Mouse (Mus musculus): ENCODE results near the gene Serpina3k. TPM values are rescaled to one million over a fixed set of nuclear protein-coding genes. Genes with fewer than 3 reads are reported as not detected.
"Not testable (repeated sequence)": the region's sequence is repeated elsewhere in the genome, so short reads cannot be mapped to it uniquely, and the experiment has no call there.

Gene Serpina3k
- polyA plus RNA-seq, 1 experiment from 2014 or later, result not detected

DNA sequence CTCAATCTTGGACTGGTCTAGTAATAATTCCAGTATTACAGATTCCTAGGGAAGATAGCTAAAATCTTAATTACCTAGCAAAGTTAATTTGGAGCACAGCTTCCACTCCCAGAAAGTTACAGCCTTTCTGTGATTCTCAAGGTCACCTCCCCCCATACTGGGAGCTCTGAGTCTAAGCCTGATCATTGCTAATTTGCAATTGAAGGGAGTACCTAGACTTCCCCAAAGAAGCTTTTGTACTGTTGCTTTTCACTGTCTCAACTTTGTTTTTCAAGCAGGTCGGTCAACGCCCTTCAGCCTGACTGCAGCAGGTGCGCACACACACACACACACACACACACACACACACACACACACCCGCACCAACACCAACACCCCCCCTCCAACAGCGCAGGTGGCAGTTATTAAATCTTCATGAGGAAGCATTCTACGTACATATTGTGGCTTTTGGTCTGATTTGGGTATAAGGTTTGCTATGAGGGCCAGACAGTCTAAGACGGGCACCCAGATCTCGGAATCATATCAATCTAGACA, 42.9 kb downstream of the Serpina3k start:
- not testable (repeated sequence) for H3K36me3 ChIP-seq (ENCODE audit: insufficient read depth, low read length); H3K9ac ChIP-seq (replicated peaks; ENCODE audit: low read length); H3K4me2 ChIP-seq (replicated peaks; ENCODE audit: low read depth, low read length); H3K27ac ChIP-seq (ENCODE audit: low read length); ATAC-seq (ENCODE audit: low FRiP score, low TSS enrichment); H3K4me1 ChIP-seq (ENCODE audit: insufficient read depth, low read length); H3K9me3 ChIP-seq (ENCODE audit: low read length); H3K4me3 ChIP-seq (ENCODE audit: low read length); H3K27me3 ChIP-seq (ENCODE audit: insufficient read depth, low read length)
- 93% methylated on average over 8 of the region's 8 CpGs for WGBS

GRCm38 (mm10) chr12:104385987-104386386, 47.7 kb downstream of the Serpina3k start:
- not testable (repeated sequence) for ATAC-seq (ENCODE audit: low FRiP score, low TSS enrichment); H3K4me1 ChIP-seq (ENCODE audit: insufficient read depth, low read length); H3K27me3 ChIP-seq (ENCODE audit: insufficient read depth, low read length); H3K36me3 ChIP-seq (ENCODE audit: insufficient read depth, low read length); H3K9ac ChIP-seq (replicated peaks; ENCODE audit: low read length); H3K27ac ChIP-seq (ENCODE audit: low read length); H3K4me2 ChIP-seq (replicated peaks; ENCODE audit: low read depth, low read length); H3K4me3 ChIP-seq (ENCODE audit: low read length); H3K9me3 ChIP-seq (ENCODE audit: low read length)

- not testable (repeated sequence) for H3K4me2 ChIP-seq (replicated peaks; ENCODE audit: low read depth, low read length); H3K9ac ChIP-seq (replicated peaks; ENCODE audit: low read length); H3K4me3 ChIP-seq (ENCODE audit: low read length); H3K4me1 ChIP-seq (ENCODE audit: insufficient read depth, low read length); H3K27me3 ChIP-seq (ENCODE audit: insufficient read depth, low read length); H3K36me3 ChIP-seq (ENCODE audit: insufficient read depth, low read length); H3K27ac ChIP-seq (ENCODE audit: low read length); H3K9me3 ChIP-seq (ENCODE audit: low read length); ATAC-seq (ENCODE audit: low FRiP score, low TSS enrichment)
- 65% methylated on average over 2 of the region's 2 CpGs for WGBS
Measured at GRCm38 (mm10) chr12:104386878-104387277, 48.6 kb downstream of the Serpina3k start.

GRCm38 (mm10) chr12:104388477-104388876, 50.2 kb downstream of the Serpina3k start:
- Histone ChIP-seq H3K27me3 (ENCODE audit: insufficient read depth, low read length) (no peaks in the 10 kb centered on the region), H3K9me3 (ENCODE audit: low read length) (no peaks in the 10 kb centered on the region), H3K36me3 (ENCODE audit: insufficient read depth, low read length) (no peaks in the 10 kb centered on the region), H3K4me1 (ENCODE audit: insufficient read depth, low read length) (no peaks in the 10 kb centered on the region), H3K4me3 (ENCODE audit: low read length) (no peak overlapping the region), H3K27ac (ENCODE audit: low read length) (no peak overlapping the region), H3K9ac (replicated peaks; ENCODE audit: low read length) (no peak overlapping the region), H3K4me2 (replicated peaks; ENCODE audit: low read depth, low read length) (no peak overlapping the region)
- ATAC-seq (ENCODE audit: low FRiP score, low TSS enrichment), result no peak

GRCm38 (mm10) chr12:104391057-104391456, 52.8 kb downstream of the Serpina3k start:
- H3K4me2 ChIP-seq (replicated peaks; ENCODE audit: low read depth, low read length); H3K4me3 ChIP-seq (ENCODE audit: low read length); H3K4me1 ChIP-seq (ENCODE audit: insufficient read depth, low read length); H3K9ac ChIP-seq (replicated peaks; ENCODE audit: low read length); H3K9me3 ChIP-seq (ENCODE audit: low read length); H3K36me3 ChIP-seq (ENCODE audit: insufficient read depth, low read length); ATAC-seq (ENCODE audit: low FRiP score, low TSS enrichment); H3K27ac ChIP-seq (ENCODE audit: low read length); H3K27me3 ChIP-seq (ENCODE audit: insufficient read depth, low read length): not testable (repeated sequence)
- 64% methylated on average over 2 of the region's 2 CpGs for WGBS

Other genes with a start within 250 kb of the Serpina3k start
- 0.07 TPM in 1 of 2 replicates, not detected in the other for gene Serpina5, start 237.4 kb upstream of the Serpina3k start, polyA plus RNA-seq (2015; fragmentation: Nextera tagmentation; extraction: Ambion mirVana)
- not detected in 2 replicates for gene Serpina3a, start 225.8 kb upstream of the Serpina3k start, polyA plus RNA-seq (2015; fragmentation: Nextera tagmentation; extraction: Ambion mirVana)
- not detected in 2 replicates for gene Serpina3b, start 210.5 kb upstream of the Serpina3k start, polyA plus RNA-seq (2015; fragmentation: Nextera tagmentation; extraction: Ambion mirVana)
- gene Serpina3c, start 184.6 kb upstream of the Serpina3k start, polyA plus RNA-seq (2015; fragmentation: Nextera tagmentation; extraction: Ambion mirVana), result not detected in 2 replicates
- gene Serpina3f, start 123.9 kb upstream of the Serpina3k start, polyA plus RNA-seq (2015; fragmentation: Nextera tagmentation; extraction: Ambion mirVana), result 0.07 and 0.12 TPM in 2 replicates
- 9.2 and 9.6 TPM in 2 replicates for gene Serpina3g, start 102.2 kb upstream of the Serpina3k start, polyA plus RNA-seq (2015; fragmentation: Nextera tagmentation; extraction: Ambion mirVana)
- gene Serpina3i, start 75.4 kb upstream of the Serpina3k start, polyA plus RNA-seq (2015; fragmentation: Nextera tagmentation; extraction: Ambion mirVana), result 0.19 and 0.21 TPM in 2 replicates
- not detected in 2 replicates for gene Serpina3j, start 23.9 kb upstream of the Serpina3k start, polyA plus RNA-seq (2015; fragmentation: Nextera tagmentation; extraction: Ambion mirVana)
- gene Serpina3m, start within 50 bp of the Serpina3k start, polyA plus RNA-seq (2015; fragmentation: Nextera tagmentation; extraction: Ambion mirVana), result not detected in 2 replicates
- not detected in 2 replicates for gene Serpina3n, start 68.2 kb downstream of the Serpina3k start, polyA plus RNA-seq (2015; fragmentation: Nextera tagmentation; extraction: Ambion mirVana)
- not detected in 2 replicates for gene Gsc, start 134.8 kb downstream of the Serpina3k start, polyA plus RNA-seq (2015; fragmentation: Nextera tagmentation; extraction: Ambion mirVana)

Data from kidney, embryonic 16.5 days (tissue).